Mouse (Mus musculus) layer of hippocampus, postnatal 36 days (tissue): ENCODE measurements around the gene Col23a1. TPM values are rescaled to one million over a fixed set of nuclear protein-coding genes. Genes with fewer than 3 reads are reported as not detected.
A peak's percentile ranks its signal among the peaks of the same experiment; 100 is the strongest.

Source experiments
- DNase-seq, 2 experiments: peaks; one replicate each; pipeline ENCODE4 v3.0.0; 2022
- total RNA-seq, 2 experiments: library from RNA; stranded (reverse); gene quantifications; 2 replicates each; pipeline ENCODE4 v1.2.3; 2021

Col23a1 gene
- total RNA-seq, 2 experiments from 2014 or later = 4.2 to 4.9 TPM

GRCm38 (mm10) chr11:51485775-51486464 lies 196.2 kb downstream of the Col23a1 start:
- no peak for DNase-seq

- no peak for DNase-seq
Observed at GRCm38 (mm10) chr11:51488813-51489212, 199.1 kb downstream of the Col23a1 start.

GRCm38 (mm10) chr11:51493421-51493820 lies 203.7 kb downstream of the Col23a1 start:
- peak; percentile 24 to 37 for DNase-seq

- DNase-seq = no peak
Observed at GRCm38 (mm10) chr11:51494178-51494577, 204.5 kb downstream of the Col23a1 start.

- no peak for DNase-seq
Observed at GRCm38 (mm10) chr11:51499776-51500175, 210.1 kb downstream of the Col23a1 start.

- DNase-seq = peak; percentile 31 to 40
Observed at GRCm38 (mm10) chr11:51502431-51502851, 212.7 kb downstream of the Col23a1 start.

GRCm38 (mm10) chr11:51504946-51505345 lies 215.2 kb downstream of the Col23a1 start:
- no peak for DNase-seq

GRCm38 (mm10) chr11:51508053-51508452 lies 218.3 kb downstream of the Col23a1 start:
- no peak for DNase-seq

- no peak for DNase-seq
Observed at GRCm38 (mm10) chr11:51509211-51509610, 219.5 kb downstream of the Col23a1 start.

GRCm38 (mm10) chr11:51513019-51513418 lies 223.3 kb downstream of the Col23a1 start:
- DNase-seq = no peak

GRCm38 (mm10) chr11:51515346-51515745 lies 225.6 kb downstream of the Col23a1 start:
- DNase-seq = no peak

- DNase-seq = no peak
Observed at GRCm38 (mm10) chr11:51518100-51518499, 228.4 kb downstream of the Col23a1 start.

- no peak for DNase-seq
Observed at GRCm38 (mm10) chr11:51518585-51518984, 228.9 kb downstream of the Col23a1 start.

GRCm38 (mm10) chr11:51521440-51521839 lies 231.7 kb downstream of the Col23a1 start:
- no peak for DNase-seq

- no peak for DNase-seq
Observed at GRCm38 (mm10) chr11:51523215-51523614, 233.5 kb downstream of the Col23a1 start.

- DNase-seq = no peak
Observed at GRCm38 (mm10) chr11:51523625-51524024, 233.9 kb downstream of the Col23a1 start.

- DNase-seq = no peak
Observed at GRCm38 (mm10) chr11:51526631-51527161, 237.0 kb downstream of the Col23a1 start.

- DNase-seq = no peak
Observed at GRCm38 (mm10) chr11:51533128-51533533, 243.4 kb downstream of the Col23a1 start.

- DNase-seq = peak in 1 of 2 experiments; percentile 55
Observed at GRCm38 (mm10) chr11:51534314-51534713, 244.6 kb downstream of the Col23a1 start.

- no peak for DNase-seq
Observed at GRCm38 (mm10) chr11:51538388-51538787, 248.7 kb downstream of the Col23a1 start.

GRCm38 (mm10) chr11:51538919-51539758 lies 249.4 kb downstream of the Col23a1 start:
- DNase-seq = no peak

- DNase-seq = peak; percentile 88 to 90
Observed at GRCm38 (mm10) chr11:51539759-51540282, 250.1 kb downstream of the Col23a1 start.

- no peak for DNase-seq
Observed at GRCm38 (mm10) chr11:51542424-51542823, 252.7 kb downstream of the Col23a1 start.
